Mouse (Mus musculus) macrophage (primary cell): ENCODE measurements around the gene Pde4d. TPM values are rescaled to one million over a fixed set of nuclear protein-coding genes. Genes with fewer than 3 reads are reported as not detected.
A peak's percentile ranks its signal among the peaks of the same experiment; 100 is the strongest.

Source experiments
- H3K27ac ChIP-seq: fragments of 350-480 bp; formaldehyde crosslinking; 2 replicates; pipeline ENCODE4 v1.9.0; 2021
- H3K36me3 ChIP-seq: fragments of 350-480 bp; formaldehyde crosslinking; 2 replicates; pipeline ENCODE4 v1.9.0; 2021; ENCODE audit errors: inconsistent target
- H3K4me3 ChIP-seq: fragments of 350-480 bp; formaldehyde crosslinking; 2 replicates; pipeline ENCODE4 v1.9.0; 2021; ENCODE audit errors: inconsistent target
- H3K79me2 ChIP-seq: fragments of 350-480 bp; formaldehyde crosslinking; 2 replicates; pipeline ENCODE4 v1.9.0; 2021; ENCODE audit errors: inconsistent target
- WGBS: methylation state at CpG from one replicate; pipeline ENCODE4 v1.1.7; 2026; ENCODE audit warnings: inconsistent platforms; ENCODE audit not compliant: missing documents; 5-methylcytosine and 5-hydroxymethylcytosine counted together
- polyA plus RNA-seq: library from polyadenylated mRNA; stranded (reverse); fragments of 250-400 nt; gene quantifications from 3 replicates; pipeline ENCODE4 v1.2.4, GENCODE M21; 2018; ENCODE audit warnings: inconsistent platforms

Gene Pde4d
- polyA plus RNA-seq, 1 experiment from 2014 or later, result 0.82 TPM

GRCm38 (mm10) chr13:109500336-109500735, 1050.6 kb downstream of the Pde4d start:
- no peak overlapping the region for H3K27ac ChIP-seq
- H3K79me2 ChIP-seq, result no peaks in the 10 kb centered on the region
- H3K4me3 ChIP-seq, result no peak overlapping the region
- WGBS, result 90% methylated on average over 9 of the region's 9 CpGs
- H3K36me3 ChIP-seq, result no peaks in the 10 kb centered on the region

DNA sequence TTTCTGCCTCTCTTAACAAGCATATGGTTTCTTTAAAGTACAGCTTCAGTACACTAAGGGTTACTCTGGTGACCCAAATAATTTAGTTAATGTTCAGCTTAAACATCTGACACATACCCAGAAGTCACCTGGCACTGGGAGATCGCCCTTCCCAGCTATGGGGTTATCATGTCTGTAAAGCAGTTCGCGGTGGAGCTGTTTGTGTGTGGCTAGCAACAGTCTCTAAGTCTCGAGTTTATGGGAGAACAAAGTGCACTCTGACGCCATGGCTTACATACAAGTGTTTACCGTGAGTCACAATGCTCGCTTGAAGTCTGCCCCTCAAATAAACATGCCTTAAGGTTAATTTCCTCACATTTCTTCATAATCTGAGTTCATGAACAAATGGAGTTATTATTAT, 1053.0 kb downstream of the Pde4d start:
- Histone ChIP-seq H3K36me3 (no peaks in the 10 kb centered on the region), H3K79me2 (no peaks in the 10 kb centered on the region), H3K27ac (no peak overlapping the region), H3K4me3 (no peak overlapping the region)
- WGBS, result 94% methylated on average over 7 of the region's 7 CpGs

- no peaks in the 10 kb centered on the region for H3K79me2 ChIP-seq
- WGBS, result 84% methylated on average over 7 of the region's 7 CpGs
- H3K36me3 ChIP-seq, result no peaks in the 10 kb centered on the region
- no peak overlapping the region for H3K4me3 ChIP-seq
- no peak overlapping the region for H3K27ac ChIP-seq
Observed at GRCm38 (mm10) chr13:109506754-109507153, 1057.0 kb downstream of the Pde4d start.

- WGBS, result 83% methylated on average over 4 of the region's 4 CpGs
- no peaks in the 10 kb centered on the region for H3K36me3 ChIP-seq
- no peaks in the 10 kb centered on the region for H3K79me2 ChIP-seq
- no peak overlapping the region for H3K4me3 ChIP-seq
- H3K27ac ChIP-seq, result no peak overlapping the region
Observed at GRCm38 (mm10) chr13:109508472-109508871, 1058.7 kb downstream of the Pde4d start.

DNA sequence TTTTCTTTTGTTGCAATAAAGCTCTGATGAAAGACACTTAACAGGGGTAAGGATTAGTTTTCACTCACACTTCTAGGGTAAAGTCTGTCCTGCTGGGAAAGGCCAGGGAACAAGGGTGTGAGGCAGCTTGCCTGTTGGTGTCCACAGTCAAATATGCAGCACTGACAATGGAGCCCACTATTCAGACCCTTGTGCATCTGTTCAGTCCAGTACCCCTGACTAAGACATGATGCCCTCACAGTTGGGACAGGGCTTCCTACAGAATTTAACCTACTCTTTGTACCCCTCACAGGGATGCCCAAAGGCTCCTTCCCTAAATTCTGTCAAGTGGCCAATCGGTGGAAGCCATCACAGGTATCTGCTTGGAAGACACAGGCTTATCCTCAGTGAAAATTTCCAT, 1068.4 kb downstream of the Pde4d start:
- no peak overlapping the region for H3K4me3 ChIP-seq
- WGBS, result 91% methylated on average over 1 of the region's 1 CpGs
- no peaks in the 10 kb centered on the region for H3K36me3 ChIP-seq
- no peaks in the 10 kb centered on the region for H3K79me2 ChIP-seq
- no peak overlapping the region for H3K27ac ChIP-seq

DNA sequence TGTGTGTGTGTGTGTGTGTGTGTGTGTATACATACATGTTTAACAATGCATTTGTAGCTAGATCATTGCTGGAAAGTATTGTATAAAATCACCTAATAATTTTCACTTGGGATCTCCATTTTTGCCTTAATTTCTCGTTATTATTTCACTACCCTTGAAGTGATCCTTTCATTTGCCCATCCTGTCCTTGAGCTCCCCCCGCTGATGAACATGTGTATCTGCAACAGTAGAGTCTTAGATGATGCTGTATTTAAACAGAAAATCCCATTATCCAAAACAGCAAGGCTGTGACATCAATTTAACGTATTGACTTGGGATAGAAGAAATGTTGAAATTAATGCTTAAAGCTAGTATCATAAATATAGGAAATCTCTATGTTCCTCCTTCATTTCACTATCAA, 1069.7 kb downstream of the Pde4d start:
- no peak overlapping the region for H3K4me3 ChIP-seq
- no peak overlapping the region for H3K27ac ChIP-seq
- WGBS, result 28% methylated on average over 3 of the region's 3 CpGs
- no peaks in the 10 kb centered on the region for H3K36me3 ChIP-seq
- no peaks in the 10 kb centered on the region for H3K79me2 ChIP-seq

- Histone ChIP-seq H3K27ac (no peak overlapping the region), H3K79me2 (no peaks in the 10 kb centered on the region), H3K36me3 (no peaks in the 10 kb centered on the region), H3K4me3 (no peak overlapping the region)
- WGBS, result 94% methylated on average over 2 of the region's 2 CpGs
Observed at GRCm38 (mm10) chr13:109519966-109520646, 1070.4 kb downstream of the Pde4d start.

DNA sequence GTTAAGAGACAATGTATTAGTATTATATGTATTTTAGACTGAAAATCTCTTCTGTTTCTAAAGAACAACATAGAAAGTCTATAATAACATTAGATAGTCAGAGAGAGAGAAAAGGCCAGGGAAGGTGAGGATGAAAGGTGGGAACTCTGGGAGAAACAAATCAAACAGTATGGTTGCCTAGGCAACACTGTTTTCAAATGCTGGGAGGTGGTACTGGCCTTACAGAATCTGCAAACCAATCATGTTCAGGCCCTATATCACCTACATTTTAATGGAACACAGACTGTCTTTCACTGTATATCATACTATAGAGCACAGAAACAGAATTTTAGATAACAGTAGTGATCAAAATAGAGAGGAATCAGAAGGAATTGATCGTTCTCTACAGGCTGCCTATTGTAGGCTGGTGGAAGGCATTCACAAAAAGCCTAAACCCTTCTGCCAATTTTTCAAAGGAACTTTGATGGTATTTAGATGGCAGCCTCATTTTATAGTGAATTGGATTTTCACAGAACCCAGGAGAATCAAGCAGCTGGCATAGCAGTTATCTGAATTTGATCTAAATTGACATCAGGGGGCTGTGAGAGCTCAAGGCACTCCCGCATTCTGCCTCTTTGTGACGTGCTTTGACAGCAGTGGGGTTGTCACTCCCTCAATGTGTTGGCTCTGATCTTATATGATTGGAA, 1084.2 kb downstream of the Pde4d start:
- H3K36me3 ChIP-seq, result no peaks in the 10 kb centered on the region
- H3K4me3 ChIP-seq, result no peak overlapping the region
- no peak overlapping the region for H3K27ac ChIP-seq
- no peaks in the 10 kb centered on the region for H3K79me2 ChIP-seq
- WGBS, result 96% methylated on average over 3 of the region's 3 CpGs

DNA sequence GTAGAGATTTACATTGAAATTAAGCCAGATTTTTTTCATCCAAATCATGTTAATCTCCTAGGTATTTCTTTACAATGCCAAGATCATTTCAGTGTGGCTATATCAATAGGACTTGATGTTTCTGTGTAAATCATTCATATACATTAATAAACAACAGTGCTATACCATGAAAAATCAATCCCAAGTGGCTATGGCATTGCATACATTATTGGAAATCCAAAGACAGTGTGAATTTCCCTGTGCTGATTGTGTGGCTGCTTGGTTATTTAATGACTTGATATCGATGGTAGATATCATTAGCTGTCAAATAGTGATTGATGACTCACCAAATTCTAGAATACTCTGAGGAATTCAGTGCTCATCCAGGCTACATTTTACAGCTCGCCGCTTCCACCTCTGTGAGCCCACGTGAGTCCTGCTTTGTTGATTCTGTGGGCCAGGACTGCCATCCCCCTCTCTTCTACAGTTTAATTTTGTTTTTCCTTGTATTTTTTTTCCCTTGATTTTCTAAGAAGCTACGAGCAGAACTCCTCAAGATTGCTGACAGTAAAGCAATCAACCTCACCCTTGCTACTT, 1085.0 kb downstream of the Pde4d start:
- no peak overlapping the region for H3K27ac ChIP-seq
- no peak overlapping the region for H3K4me3 ChIP-seq
- 94% methylated on average over 5 of the region's 5 CpGs for WGBS
- no peaks in the 10 kb centered on the region for H3K36me3 ChIP-seq
- no peaks in the 10 kb centered on the region for H3K79me2 ChIP-seq

GRCm38 (mm10) chr13:109536636-109537035, 1086.9 kb downstream of the Pde4d start:
- Histone ChIP-seq H3K36me3 (no peaks in the 10 kb centered on the region), H3K27ac (no peak overlapping the region), H3K4me3 (no peak overlapping the region), H3K79me2 (no peaks in the 10 kb centered on the region)
- WGBS, result 76% methylated on average over 4 of the region's 4 CpGs

DNA sequence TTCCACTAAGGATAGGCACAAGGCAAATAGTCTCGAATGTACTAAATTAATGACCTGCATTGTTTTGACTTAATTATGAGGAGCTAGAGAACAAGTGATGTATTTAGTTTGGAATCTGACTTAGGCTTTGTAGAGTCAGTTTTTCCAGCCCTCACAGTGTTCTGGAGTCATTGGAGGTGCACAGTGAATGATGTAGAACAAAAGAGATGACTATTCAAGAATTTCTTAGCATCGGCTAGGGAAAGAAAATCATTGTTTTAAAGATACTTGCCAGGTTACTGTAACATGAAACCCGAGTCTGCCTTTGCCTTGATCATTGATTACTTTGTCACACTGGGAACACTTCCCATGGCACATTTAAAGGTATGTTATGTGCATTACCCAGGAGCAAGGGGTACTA, 1089.6 kb downstream of the Pde4d start:
- H3K79me2 ChIP-seq, result no peaks in the 10 kb centered on the region

DNA sequence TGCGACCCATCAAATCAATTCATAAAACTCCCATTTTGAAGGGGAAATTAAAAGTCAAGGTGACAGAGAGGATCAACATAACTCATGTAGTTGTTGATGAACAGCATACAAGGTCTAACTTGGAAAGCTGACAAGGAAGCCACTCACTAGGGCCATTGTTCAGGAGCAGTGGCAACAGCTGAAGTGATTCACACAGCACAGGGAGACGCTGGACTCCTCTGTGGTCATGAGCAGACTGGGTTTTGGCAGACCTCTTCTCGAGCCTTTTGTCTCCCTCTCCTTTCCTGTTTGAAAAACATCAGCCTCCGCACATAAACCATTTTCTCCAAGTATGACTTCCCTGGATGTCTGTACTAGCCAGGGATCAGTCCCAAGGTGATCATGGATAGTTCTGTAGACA, 1094.9 kb downstream of the Pde4d start:
- Histone ChIP-seq H3K79me2 (no peaks in the 10 kb centered on the region), H3K27ac (no peak overlapping the region), H3K36me3 (no peaks in the 10 kb centered on the region), H3K4me3 (no peak overlapping the region)
- WGBS, result 88% methylated on average over 4 of the region's 4 CpGs

More for the DNA sequence above, 1089.6 kb downstream of the Pde4d start:
- no peak overlapping the region for H3K4me3 ChIP-seq
- WGBS, result 91% methylated on average over 3 of the region's 3 CpGs
- no peaks in the 10 kb centered on the region for H3K36me3 ChIP-seq
- no peak overlapping the region for H3K27ac ChIP-seq

DNA sequence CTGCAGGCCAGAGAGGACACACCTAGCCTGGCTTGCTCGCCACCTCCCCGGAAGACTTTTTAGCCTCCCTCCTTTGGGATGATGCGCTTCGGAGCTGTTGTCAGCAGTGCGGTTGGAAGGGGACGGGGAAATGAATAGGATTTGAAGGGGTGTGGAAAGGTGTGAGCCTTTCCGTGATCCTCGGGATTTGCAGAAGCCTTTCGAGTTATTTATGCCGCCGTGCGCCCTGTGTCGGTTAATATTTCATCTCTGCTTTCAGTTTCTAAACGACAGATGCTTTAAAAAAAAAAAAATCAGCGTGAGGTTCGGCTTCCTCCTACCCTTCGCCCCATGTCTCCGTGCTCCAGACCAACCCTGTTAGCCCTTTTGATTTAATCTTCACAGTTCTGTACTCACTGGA, 1096.6 kb downstream of the Pde4d start:
- Histone ChIP-seq H3K79me2 (no peaks in the 10 kb centered on the region), H3K36me3 (no peaks in the 10 kb centered on the region), H3K4me3 (peak overlapping the region; percentile 35), H3K27ac (no peak overlapping the region)
- WGBS, result 6% methylated on average over 18 of the region's 18 CpGs

- WGBS, result 53% methylated on average over 10 of the region's 10 CpGs
- Histone ChIP-seq H3K4me3 (no peak overlapping the region), H3K36me3 (no peaks in the 10 kb centered on the region), H3K27ac (no peak overlapping the region), H3K79me2 (no peaks in the 10 kb centered on the region)
Observed at GRCm38 (mm10) chr13:109547006-109547587, 1097.3 kb downstream of the Pde4d start.

GRCm38 (mm10) chr13:109547700-109548099, 1098.0 kb downstream of the Pde4d start:
- no peak overlapping the region for H3K27ac ChIP-seq
- no peak overlapping the region for H3K4me3 ChIP-seq
- no peaks in the 10 kb centered on the region for H3K79me2 ChIP-seq
- WGBS, result 26% methylated on average over 6 of the region's 6 CpGs
- H3K36me3 ChIP-seq, result no peaks in the 10 kb centered on the region
